Mouse (Mus musculus) liver, postnatal 0 days (tissue): Measurements from ENCODE around the gene Cry2. TPM values are rescaled to one million over a fixed set of nuclear protein-coding genes. Genes with fewer than 3 reads are reported as not detected.

Experiments
- ATAC-seq: fragments of 200-750 bp; cut with Nextera tagmentation; 2 replicates; pipeline ENCODE4 v1.8.0; 2017; ENCODE audit warnings: mild to moderate bottlenecking, moderate library complexity
- DNase-seq: peaks from one replicate; pipeline ENCODE4 v3.0.0-alpha.2; 2016
- H3K27ac ChIP-seq: fragments of 300-500 bp; sonication (generic); 2 replicates; pipeline ENCODE4 v1.5.1; 2014; ENCODE audit warnings: antibody characterized with exemption, moderate library complexity, mild to moderate bottlenecking, low read depth
- H3K27me3 ChIP-seq: fragments of 300-500 bp; sonication (generic); 2 replicates; pipeline ENCODE4 v1.6.1; 2014; ENCODE audit warnings: low read length, control low read depth, mixed read lengths; ENCODE audit not compliant: insufficient read depth
- H3K36me3 ChIP-seq: fragments of 300-500 bp; sonication (generic); replicated peaks from 2 replicates; pipeline ENCODE4 v1.6.1; 2014; ENCODE audit warnings: mild to moderate bottlenecking, control low read depth, low read length, moderate library complexity, mixed read lengths; ENCODE audit not compliant: insufficient read depth
- H3K4me1 ChIP-seq: fragments of 300-500 bp; sonication (generic); 2 replicates; pipeline ENCODE4 v1.6.1; 2014; ENCODE audit warnings: antibody characterized with exemption, mild to moderate bottlenecking, control low read depth; ENCODE audit not compliant: insufficient read depth
- H3K4me2 ChIP-seq: fragments of 300-500 bp; sonication (generic); 2 replicates; pipeline ENCODE4 v1.6.1; 2014; ENCODE audit warnings: low read depth, mild to moderate bottlenecking, low read length, moderate library complexity, mixed read lengths
- H3K4me3 ChIP-seq: fragments of 300-500 bp; sonication (generic); 2 replicates; pipeline ENCODE4 v1.5.1; 2014; ENCODE audit warnings: low read depth, low read length
- H3K9ac ChIP-seq: fragments of 300-500 bp; sonication (generic); replicated peaks from 2 replicates; pipeline ENCODE4 v1.6.1; 2014; ENCODE audit warnings: mild to moderate bottlenecking, moderate library complexity
- H3K9me3 ChIP-seq: fragments of 300-500 bp; sonication (generic); 2 replicates; pipeline ENCODE4 v1.6.1; 2016; ENCODE audit warnings: mild to moderate bottlenecking, control low read depth, low read length, mixed read lengths
- CTCF ChIP-seq: sonication (generic); IDR thresholded peaks from 2 replicates; pipeline ENCODE4 v1.5.1; 2016; ENCODE audit warnings: antibody characterized with exemption, low read depth
- EP300 ChIP-seq: IDR thresholded peaks from 2 replicates; pipeline ENCODE4 v1.6.1; 2016; ENCODE audit warnings: antibody characterized with exemption, low read depth, mild to moderate bottlenecking
- WGBS: fragments of 180-500 bp; shearing (Covaris S2); extraction: QIAGEN DNeasy Blood & Tissue Kit; methylation state at CpG from one replicate; pipeline ENCODE4 v1.1.7; 2014; ENCODE audit not compliant: insufficient replicate concordance; 5-methylcytosine and 5-hydroxymethylcytosine counted together
- polyA plus RNA-seq: library from polyadenylated mRNA; unstranded; fragments of >200 nt; fragmentation: Nextera tagmentation; extraction: Ambion mirVana; gene quantifications from 2 replicates; pipeline ENCODE4 v1.2.1, GENCODE M21; 2015

Cry2 gene
- polyA plus RNA-seq, 1 experiment from 2014 or later: 11.9 TPM

- no peaks in the 10 kb centered on the region for H3K9me3 ChIP-seq
- DNase-seq: no peak
- H3K27me3 ChIP-seq: no peaks in the 10 kb centered on the region
- 72% methylated on average over 6 of the region's 6 CpGs for WGBS
- H3K9ac ChIP-seq: no peak overlapping the region
- no peak overlapping the region for H3K4me3 ChIP-seq
- ATAC-seq: no peak
- H3K36me3 ChIP-seq: no peaks in the 10 kb centered on the region
- no peak overlapping the region for H3K4me2 ChIP-seq
- TF ChIP-seq CTCF (no peak), EP300 (no peak)
- H3K27ac ChIP-seq: no peak overlapping the region
- peaks cover 20% of the 10 kb centered on the region for H3K4me1 ChIP-seq
These were observed 6.6 kb upstream of the Cry2 start for GRCm38 (mm10) chr2:92440432-92440831.

GRCm38 (mm10) chr2:92438567-92438966 lies 4.7 kb upstream of the Cry2 start:
- TF ChIP-seq CTCF (no peak), EP300 (no peak)
- DNase-seq (no peak), ATAC-seq (no peak)
- Histone ChIP-seq H3K27me3 (no peaks in the 10 kb centered on the region), H3K4me3 (no peak overlapping the region), H3K27ac (no peak overlapping the region), H3K9ac (no peak overlapping the region), H3K36me3 (no peaks in the 10 kb centered on the region), H3K4me1 (peaks cover 22% of the 10 kb centered on the region), H3K9me3 (no peaks in the 10 kb centered on the region), H3K4me2 (no peak overlapping the region)
- WGBS: 52% methylated on average over 3 of the region's 3 CpGs

GRCm38 (mm10) chr2:92437875-92438274 lies 4.0 kb upstream of the Cry2 start:
- DNase-seq: peak; percentile 86
- peaks cover 18% of the 10 kb centered on the region for H3K4me1 ChIP-seq

GRCm38 (mm10) chr2:92437366-92437765 lies 3.5 kb upstream of the Cry2 start:
- Histone ChIP-seq H3K4me1 (peaks cover 14% of the 10 kb centered on the region), H3K36me3 (no peaks in the 10 kb centered on the region), H3K27me3 (no peaks in the 10 kb centered on the region), H3K4me2 (peak overlapping the region; percentile 36; the same call in 1 of the 2 replicates), H3K4me3 (no peak overlapping the region), H3K27ac (0 out of 2 replicates have a peak overlapping the region, but pooled peaks have one; percentile 19), H3K9me3 (no peaks in the 10 kb centered on the region), H3K9ac (no peak overlapping the region)
- 49% methylated on average over 4 of the region's 4 CpGs for WGBS
- TF ChIP-seq EP300 (0 out of 2 replicates have a peak, but pooled peaks have one; percentile 15), CTCF (no peak)
- DNase-seq (no peak), ATAC-seq (no peak)

More at GRCm38 (mm10) chr2:92437875-92438274, 4.0 kb upstream of the Cry2 start:
- no peak for ATAC-seq
- TF ChIP-seq EP300: peak; percentile 58
- TF ChIP-seq CTCF: peak; percentile 94
- Histone ChIP-seq H3K27me3 (no peaks in the 10 kb centered on the region), H3K9me3 (no peaks in the 10 kb centered on the region), H3K36me3 (no peaks in the 10 kb centered on the region), H3K4me2 (peak overlapping the region; percentile 36), H3K9ac (no peak overlapping the region), H3K27ac (0 out of 2 replicates have a peak overlapping the region, but pooled peaks have one; percentile 19), H3K4me3 (no peak overlapping the region)
- under 1% methylated on average over 5 of the region's 5 CpGs for WGBS

- Histone ChIP-seq H3K27me3 (no peaks in the 10 kb centered on the region), H3K4me1 (peaks cover 28% of the 10 kb centered on the region), H3K4me3 (no peak overlapping the region), H3K27ac (no peak overlapping the region), H3K4me2 (0 out of 2 replicates have a peak overlapping the region, but pooled peaks have one; percentile 95), H3K9me3 (no peaks in the 10 kb centered on the region), H3K9ac (no peak overlapping the region), H3K36me3 (no peaks in the 10 kb centered on the region)
- no peak for DNase-seq
- no peak for TF ChIP-seq CTCF
- TF ChIP-seq EP300: no peak
- WGBS: 59% methylated on average over 6 of the region's 6 CpGs
- ATAC-seq: no peak
These were observed 1.2 kb upstream of the Cry2 start for GRCm38 (mm10) chr2:92435023-92435422.

- peak overlapping the region; percentile 53; the same call in 1 of the 2 replicates for H3K9ac ChIP-seq
- DNase-seq: no peak
- H3K4me1 ChIP-seq: peaks cover 34% of the 10 kb centered on the region
- no peaks in the 10 kb centered on the region for H3K27me3 ChIP-seq
- peaks cover 2% of the 10 kb centered on the region; the same call in 1 of the 2 replicates for H3K36me3 ChIP-seq
- H3K27ac ChIP-seq: peak overlapping the region; percentile 66
- ATAC-seq: no peak
- H3K9me3 ChIP-seq: no peaks in the 10 kb centered on the region
- no peak for TF ChIP-seq CTCF
- no peak; the same call in 1 of the 2 replicates for TF ChIP-seq EP300
- H3K4me2 ChIP-seq: peak overlapping the region; percentile 95
- WGBS: 7% methylated on average over 12 of the region's 12 CpGs
- peak overlapping the region; percentile 80 for H3K4me3 ChIP-seq
These were observed 517 bp upstream of the Cry2 start for GRCm38 (mm10) chr2:92434375-92434745.
